Mouse (Mus musculus) left cerebral cortex, postnatal 10 days (tissue): ENCODE measurements around the gene Dnajc7. TPM values are rescaled to one million over a fixed set of nuclear protein-coding genes. Genes with fewer than 3 reads are reported as not detected.
"Not testable (repeated sequence)": the region's sequence is repeated elsewhere in the genome, so short reads cannot be mapped to it uniquely, and the experiment has no call there.

Experiments used
- DNase-seq, 2 experiments: peaks; one replicate each; pipeline ENCODE4 v3.0.0; 2021 to 2022; ENCODE audit warnings: low spot score in 2 of 2, mixed read lengths in 1 of 2; ENCODE audit errors: extremely low spot score in 1 of 2
- intact Hi-C: fragments of 180-260 bp; cut with DNase I; formaldehyde crosslinking; loops from one replicate; pipeline ENCODE4 v1.15.1; 2025
- total RNA-seq, 2 experiments: library from RNA; stranded (reverse); gene quantifications; 2 replicates each; pipeline ENCODE4 v1.2.3; 2021

Dnajc7 gene
- total RNA-seq, 2 experiments from 2014 or later = 234 to 253 TPM

- intact Hi-C loops = loop anchor here (10.0 kb wide), 2 partner anchors 203 to 397 kb away; no protein-coding TSS in a partner anchor
- no peak for DNase-seq
Observed at GRCm38 (mm10) chr11:100567815-100568245, 52.1 kb downstream of the Dnajc7 start.

- no peak for DNase-seq
- intact Hi-C loops = loop anchor here (10.0 kb wide), 2 partner anchors 202 to 398 kb away; no protein-coding TSS in a partner anchor
Observed at GRCm38 (mm10) chr11:100567229-100567628, 52.7 kb downstream of the Dnajc7 start.

GRCm38 (mm10) chr11:100564703-100565102, 55.3 kb downstream of the Dnajc7 start:
- intact Hi-C loops = loop anchor here (10.0 kb wide), 2 partner anchors 200 to 400 kb away; no protein-coding TSS in a partner anchor
- no peak for DNase-seq

GRCm38 (mm10) chr11:100564297-100564696, 55.7 kb downstream of the Dnajc7 start:
- intact Hi-C loops = loop anchor here (10.0 kb wide), 2 partner anchors 199 to 401 kb away; no protein-coding TSS in a partner anchor
- peak in 1 of 2 experiments; percentile 72 for DNase-seq

- no peak for DNase-seq
- intact Hi-C loops = loop anchor here (10.0 kb wide), 2 partner anchors 197 to 403 kb away; no protein-coding TSS in a partner anchor
Observed at GRCm38 (mm10) chr11:100561748-100562147, 58.2 kb downstream of the Dnajc7 start.

- no peak for DNase-seq
- intact Hi-C loops = loop anchor here (5.0 kb wide), 1 partner anchor 47 kb away; no protein-coding TSS in a partner anchor
Observed at GRCm38 (mm10) chr11:100559476-100559875, 60.5 kb downstream of the Dnajc7 start.

- intact Hi-C loops = loop anchor here (5.0 kb wide), 1 partner anchor 45 kb away; no protein-coding TSS in a partner anchor
- DNase-seq = no peak
Observed at GRCm38 (mm10) chr11:100557563-100557962, 62.4 kb downstream of the Dnajc7 start.

GRCm38 (mm10) chr11:100555583-100555982, 64.4 kb downstream of the Dnajc7 start:
- intact Hi-C loops = loop anchor here (5.0 kb wide), 1 partner anchor 43 kb away; no protein-coding TSS in a partner anchor
- peak; percentile 53 to 71 for DNase-seq

GRCm38 (mm10) chr11:100552842-100553241, 67.1 kb downstream of the Dnajc7 start:
- no peak for DNase-seq
- intact Hi-C loops = no loop called here

- DNase-seq = no peak
- intact Hi-C loops = no loop called here
Observed at GRCm38 (mm10) chr11:100550101-100550500, 69.9 kb downstream of the Dnajc7 start.

- DNase-seq = no peak
- intact Hi-C loops = no loop called here
Observed at GRCm38 (mm10) chr11:100549466-100549865, 70.5 kb downstream of the Dnajc7 start.

- no peak for DNase-seq
- intact Hi-C loops = no loop called here
Observed at GRCm38 (mm10) chr11:100548141-100548540, 71.8 kb downstream of the Dnajc7 start.

- no peak for DNase-seq
- intact Hi-C loops = no loop called here
Observed at GRCm38 (mm10) chr11:100546955-100547354, 73.0 kb downstream of the Dnajc7 start.

- no peak for DNase-seq
- intact Hi-C loops = no loop called here
Observed at GRCm38 (mm10) chr11:100545746-100546085, 74.3 kb downstream of the Dnajc7 start.

GRCm38 (mm10) chr11:100544832-100545745, 74.9 kb downstream of the Dnajc7 start, which contains the start of gene Ttc25:
Gene Ttc25 (plus strand): TSS chr11:100545607.
- peak; percentile 72 to 91 for DNase-seq
- intact Hi-C loops = no loop called here

- intact Hi-C loops = no loop called here
- no peak for DNase-seq
Observed at GRCm38 (mm10) chr11:100541577-100541976, 78.4 kb downstream of the Dnajc7 start.

- intact Hi-C loops = no loop called here
- no peak for DNase-seq
Observed at GRCm38 (mm10) chr11:100540966-100541365, 79.0 kb downstream of the Dnajc7 start.

GRCm38 (mm10) chr11:100536466-100536865, 83.5 kb downstream of the Dnajc7 start:
- DNase-seq = no peak
- intact Hi-C loops = no loop called here

- DNase-seq = no peak
Observed at GRCm38 (mm10) chr11:100535996-100536395, 84.0 kb downstream of the Dnajc7 start.

GRCm38 (mm10) chr11:100534821-100535220, 85.1 kb downstream of the Dnajc7 start:
- DNase-seq, intact Hi-C loops: not testable (repeated sequence)

More at GRCm38 (mm10) chr11:100535996-100536395, 84.0 kb downstream of the Dnajc7 start:
- intact Hi-C loops = no loop called here
